17 mouse cellular contexts compared by ENCODE assay signal in genomic region chr1:18463218-18463617, GRCm38 (mm10).
DNase-seq lines count a peak whose midpoint lies in the region; ATAC-seq lines count a peak whose summit lies in the region.
"Had no signal": no experiment of that assay in that cellular context is flagged by ENCODE, and none has a peak within 500 bp of the region (broad histone marks: within the 10 kb centered on the region; RNA-seq: fewer than 3 reads in every experiment).

No protein-coding gene starts in this region.

- no peak overlapping the region for H3K4me2 ChIP-seq in forebrain, embryonic 15.5 days (replicated peaks)
- no peak overlapping the region for H3K4me2 ChIP-seq in forebrain, embryonic 14.5 days (ENCODE audit: low read length)
- no peak overlapping the region for H3K4me2 ChIP-seq in hindbrain, embryonic 11.5 days (replicated peaks; ENCODE audit: low read depth, low read length)
- H3K4me2 ChIP-seq in midbrain, embryonic 11.5 days = no peak overlapping the region
- no peak overlapping the region for H3K4me2 ChIP-seq in kidney, embryonic 14.5 days (replicated peaks; ENCODE audit: low read depth, low read length)

- no peaks in the 10 kb centered on the region for H3K27me3 ChIP-seq in forebrain, embryonic 15.5 days
- no peaks in the 10 kb centered on the region for H3K27me3 ChIP-seq in forebrain, embryonic 14.5 days (replicated peaks; ENCODE audit: control insufficient read depth, insufficient read depth, low read length)
- no peaks in the 10 kb centered on the region for H3K27me3 ChIP-seq in hindbrain, embryonic 11.5 days (ENCODE audit: control insufficient read depth, insufficient read depth, low read length)
- H3K27me3 ChIP-seq in midbrain, embryonic 11.5 days (ENCODE audit: control insufficient read depth, insufficient read depth, low read length) = no peaks in the 10 kb centered on the region
- no peaks in the 10 kb centered on the region for H3K27me3 ChIP-seq in kidney, embryonic 14.5 days (ENCODE audit: control insufficient read depth, insufficient read depth, low read length)

- DNase-seq in forebrain, embryonic 14.5 days (ENCODE audit: low spot score) = no peak
- DNase-seq in hindbrain, embryonic 11.5 days (ENCODE audit: low spot score) = peak; percentile 41
- DNase-seq in midbrain, embryonic 11.5 days (ENCODE audit: low spot score, missing footprints) = peak; percentile 86
- peak; percentile 55 for DNase-seq in retina, embryonic 14.5 days (ENCODE audit: low spot score)
- no peak for DNase-seq in spleen, postnatal 4 days (ENCODE audit: low spot score in 2 of 2)
- DNase-seq in right cerebral cortex, postnatal 25 days = no peak
- DNase-seq: adrenal gland, postnatal 36 days; cerebellum, adult 11 months; cerebellum, postnatal 36 days; gastrocnemius, postnatal 25 days; kidney, postnatal 14 days; layer of hippocampus, adult 9-11 months; lung, adult 2 months; right cerebral cortex, adult 18-20 months had no signal

- ATAC-seq in forebrain, embryonic 15.5 days (replicated peaks) = 0 out of 2 replicates have a peak, but pooled peaks have one; percentile 20
- ATAC-seq in forebrain, embryonic 14.5 days = no peak
- ATAC-seq in hindbrain, embryonic 11.5 days (ENCODE audit: low FRiP score) = peak; percentile 87
- ATAC-seq in midbrain, embryonic 11.5 days (ENCODE audit: low FRiP score) = peak; percentile 91
- no peak for ATAC-seq in kidney, embryonic 14.5 days (ENCODE audit: low FRiP score, low TSS enrichment)
- ATAC-seq: intestine, embryonic 16.5 days had no signal

- no peaks in the 10 kb centered on the region for H3K36me3 ChIP-seq in forebrain, embryonic 15.5 days
- H3K36me3 ChIP-seq in forebrain, embryonic 14.5 days (ENCODE audit: control insufficient read depth, insufficient read depth, low read length) = no peaks in the 10 kb centered on the region
- no peaks in the 10 kb centered on the region for H3K36me3 ChIP-seq in hindbrain, embryonic 11.5 days (ENCODE audit: control insufficient read depth, insufficient read depth, low read length)
- no peaks in the 10 kb centered on the region for H3K36me3 ChIP-seq in midbrain, embryonic 11.5 days (ENCODE audit: control insufficient read depth, insufficient read depth, low read length)
- H3K36me3 ChIP-seq in kidney, embryonic 14.5 days (ENCODE audit: control insufficient read depth, insufficient read depth, low read length) = no peaks in the 10 kb centered on the region

- no peak overlapping the region for H3K4me3 ChIP-seq in forebrain, embryonic 15.5 days
- no peak overlapping the region for H3K4me3 ChIP-seq in forebrain, embryonic 14.5 days (ENCODE audit: low read depth, low read length)
- H3K4me3 ChIP-seq in hindbrain, embryonic 11.5 days (ENCODE audit: low read depth, low read length) = no peak overlapping the region
- H3K4me3 ChIP-seq in midbrain, embryonic 11.5 days (ENCODE audit: low read depth, low read length) = no peak overlapping the region
- no peak overlapping the region for H3K4me3 ChIP-seq in kidney, embryonic 14.5 days (ENCODE audit: low read length)

- no peaks in the 10 kb centered on the region for H3K9me3 ChIP-seq in forebrain, embryonic 15.5 days
- H3K9me3 ChIP-seq in forebrain, embryonic 14.5 days (replicated peaks; ENCODE audit: control insufficient read depth, low read length) = no peaks in the 10 kb centered on the region
- no peaks in the 10 kb centered on the region for H3K9me3 ChIP-seq in hindbrain, embryonic 11.5 days (ENCODE audit: control insufficient read depth, low read length)
- H3K9me3 ChIP-seq in midbrain, embryonic 11.5 days (ENCODE audit: control insufficient read depth, low read length) = no peaks in the 10 kb centered on the region
- H3K9me3 ChIP-seq in kidney, embryonic 14.5 days (ENCODE audit: control insufficient read depth, low read length) = no peaks in the 10 kb centered on the region

- no peak overlapping the region for H3K9ac ChIP-seq in forebrain, embryonic 15.5 days (replicated peaks)
- no peak overlapping the region for H3K9ac ChIP-seq in forebrain, embryonic 14.5 days (ENCODE audit: low read length)
- H3K9ac ChIP-seq in hindbrain, embryonic 11.5 days (ENCODE audit: low read depth, low read length) = no peak overlapping the region
- no peak overlapping the region for H3K9ac ChIP-seq in midbrain, embryonic 11.5 days (ENCODE audit: low read length)
- H3K9ac ChIP-seq in kidney, embryonic 14.5 days (ENCODE audit: low read depth, low read length) = no peak overlapping the region

- peaks cover 8% of the 10 kb centered on the region; the same call in 1 of the 2 replicates for H3K4me1 ChIP-seq in forebrain, embryonic 15.5 days
- H3K4me1 ChIP-seq in forebrain, embryonic 14.5 days (ENCODE audit: control insufficient read depth, insufficient read depth, low read length) = peaks cover 4% of the 10 kb centered on the region; the same call in 1 of the 2 replicates
- peaks cover 2% of the 10 kb centered on the region; the same call in 1 of the 2 replicates for H3K4me1 ChIP-seq in hindbrain, embryonic 11.5 days (replicated peaks; ENCODE audit: control insufficient read depth, insufficient read depth, low read length)
- H3K4me1 ChIP-seq in midbrain, embryonic 11.5 days (ENCODE audit: control insufficient read depth, insufficient read depth, low read length) = no peaks in the 10 kb centered on the region
- H3K4me1 ChIP-seq in kidney, embryonic 14.5 days (ENCODE audit: control insufficient read depth, insufficient read depth, low read length) = no peaks in the 10 kb centered on the region

- WGBS in forebrain, embryonic 15.5 days = 35% methylated on average over 1 of the region's 1 CpGs
- 27% methylated on average over 1 of the region's 1 CpGs for WGBS in forebrain, embryonic 14.5 days
- 8% methylated on average over 1 of the region's 1 CpGs for WGBS in hindbrain, embryonic 11.5 days
- WGBS in midbrain, embryonic 11.5 days = 8% methylated on average over 1 of the region's 1 CpGs
- WGBS in kidney, embryonic 14.5 days = 48% methylated on average over 1 of the region's 1 CpGs

- H3K27ac ChIP-seq in forebrain, embryonic 15.5 days (replicated peaks) = no peak overlapping the region
- no peak overlapping the region for H3K27ac ChIP-seq in forebrain, embryonic 14.5 days (ENCODE audit: low read depth, low read length)
- H3K27ac ChIP-seq in hindbrain, embryonic 11.5 days (ENCODE audit: low read depth, low read length) = peak overlapping the region; percentile 47; the same call in 1 of the 2 replicates
- H3K27ac ChIP-seq in midbrain, embryonic 11.5 days (ENCODE audit: low read depth, low read length) = no peak overlapping the region
- no peak overlapping the region for H3K27ac ChIP-seq in kidney, embryonic 14.5 days (ENCODE audit: low read depth, low read length)

Comparison
In these comparisons a context has a peak if more than half of its experiments do, and no peak if none do; other contexts are left out.
1. ATAC-seq: peak in forebrain, embryonic 15.5 days (single experiment), hindbrain, embryonic 11.5 days (single experiment) and midbrain, embryonic 11.5 days (single experiment); none in forebrain, embryonic 14.5 days (single experiment) and kidney, embryonic 14.5 days (single experiment).
2. DNase-seq: peak in hindbrain, embryonic 11.5 days (single experiment), midbrain, embryonic 11.5 days (single experiment) and retina, embryonic 14.5 days (single experiment); none in forebrain, embryonic 14.5 days (single experiment), spleen, postnatal 4 days (0 of 2) and right cerebral cortex, postnatal 25 days (single experiment).